Mouse (Mus musculus) MEL (cell line): ENCODE measurements around the gene Id3. TPM values are rescaled to one million over a fixed set of nuclear protein-coding genes. Genes with fewer than 3 reads are reported as not detected.

ENCODE experiments used
- DNase-seq: peaks from one replicate; pipeline ENCODE4 v3.0.0; 2011; ENCODE audit warnings: low read depth, low spot score
- H3K27ac ChIP-seq: 2 replicates; pipeline ENCODE4 v1.5.1; 2012; ENCODE audit warnings: low read depth, mild to moderate bottlenecking, control low read depth, low read length, moderate library complexity; ENCODE audit not compliant: control insufficient read depth
- H3K27me3 ChIP-seq, 2 experiments: fragments of 150-350 bp in 1 of 2; sonication (generic) in 1 of 2; 2 replicates each; pipeline ENCODE4 v1.6.1; 2012; ENCODE audit warnings: low read length in 2 of 2, mild to moderate bottlenecking in 2 of 2, improper control_type of control experiment in 1 of 2, moderate library complexity in 1 of 2; ENCODE audit not compliant: insufficient read depth in 2 of 2, control insufficient read depth in 1 of 2
- H3K36me3 ChIP-seq, 2 experiments: 2 replicates each; pipeline ENCODE4 v1.6.1; 2012 to 2014; ENCODE audit warnings: low read length in 2 of 2, improper control_type of control experiment in 1 of 2, inconsistent platforms in 1 of 2, mild to moderate bottlenecking in 1 of 2; ENCODE audit not compliant: insufficient read depth in 2 of 2, control insufficient read depth in 1 of 2
- H3K4me1 ChIP-seq, 2 experiments: fragments of 150-350 bp in 1 of 2; sonication (generic) in 1 of 2; 2 replicates each; pipeline ENCODE4 v1.6.1; 2012; ENCODE audit warnings: low read length in 2 of 2, improper control_type of control experiment in 1 of 2, mild to moderate bottlenecking in 1 of 2; ENCODE audit not compliant: insufficient read depth in 2 of 2, control insufficient read depth in 1 of 2
- H3K4me3 ChIP-seq, 2 experiments: fragments of 150-350 bp in 1 of 2; sonication (generic) in 1 of 2; 2 replicates each; pipeline ENCODE4 v1.5.1; 2012; ENCODE audit warnings: low read depth in 2 of 2, low read length in 2 of 2, mild to moderate bottlenecking in 2 of 2, moderate library complexity in 2 of 2, control low read depth in 1 of 2, improper control_type of control experiment in 1 of 2; ENCODE audit not compliant: control insufficient read depth in 1 of 2, insufficient read depth in 1 of 2
- H3K79me2 ChIP-seq: 2 replicates; pipeline ENCODE4 v1.6.1; 2012; ENCODE audit warnings: mild to moderate bottlenecking, low read length, moderate library complexity; ENCODE audit not compliant: control insufficient read depth, poor library complexity, insufficient read depth
- H3K9ac ChIP-seq: 2 replicates; pipeline ENCODE4 v1.6.1; 2012; ENCODE audit warnings: low read depth, mild to moderate bottlenecking, control low read depth, low read length, moderate library complexity; ENCODE audit not compliant: control insufficient read depth, poor library complexity, severe bottlenecking
- H3K9me3 ChIP-seq: fragments of 150-350 bp; sonication (generic); replicated peaks from 2 replicates; pipeline ENCODE4 v1.6.1; 2012; ENCODE audit warnings: mild to moderate bottlenecking, low read length, improper control_type of control experiment, moderate library complexity; ENCODE audit not compliant: insufficient read depth
- CHD1 ChIP-seq: IDR thresholded peaks from 2 replicates; pipeline ENCODE4 v1.6.1; 2012; ENCODE audit warnings: low read depth, mild to moderate bottlenecking, inconsistent platforms, low read length, improper control_type of control experiment
- CHD2 ChIP-seq: IDR thresholded peaks from 2 replicates; pipeline ENCODE4 v1.6.1; 2011; ENCODE audit warnings: low read length, improper control_type of control experiment
- CTCF ChIP-seq, 3 experiments: IDR thresholded peaks in 2 of 3; conservative IDR thresholded peaks in 1 of 3; 2 replicates each; pipeline ENCODE4 v1.5.1; 2011 to 2012; ENCODE audit warnings: low read length in 3 of 3, low read depth in 2 of 3, mild to moderate bottlenecking in 2 of 3, improper control_type of control experiment in 1 of 3, inconsistent platforms in 1 of 3, mixed read lengths in 1 of 3, moderate library complexity in 1 of 3; ENCODE audit not compliant: control insufficient read depth in 1 of 3, insufficient read depth in 1 of 3, poor library complexity in 1 of 3, severe bottlenecking in 1 of 3
- E2F4 ChIP-seq: IDR thresholded peaks from 2 replicates; pipeline ENCODE4 v1.6.1; 2011; ENCODE audit warnings: low read depth, low read length, improper control_type of control experiment, borderline replicate concordance
- GATA1 ChIP-seq: IDR thresholded peaks from 2 replicates; pipeline ENCODE4 v1.6.1; 2011; ENCODE audit warnings: low read depth, low read length, improper control_type of control experiment
- HCFC1 ChIP-seq: IDR thresholded peaks from 2 replicates; pipeline ENCODE4 v1.6.1; 2012; ENCODE audit warnings: low read depth, mild to moderate bottlenecking, inconsistent platforms, low read length, improper control_type of control experiment, moderate library complexity
- KAT2A ChIP-seq: conservative IDR thresholded peaks from 2 replicates; pipeline ENCODE4 v1.6.1; 2012; ENCODE audit warnings: low read depth, low read length, improper control_type of control experiment, inconsistent platforms
- MAFK ChIP-seq: IDR thresholded peaks from 2 replicates; pipeline ENCODE4 v1.6.1; 2011; ENCODE audit warnings: low read depth, mild to moderate bottlenecking, low read length, improper control_type of control experiment, borderline replicate concordance
- MEF2A ChIP-seq: IDR thresholded peaks from 2 replicates; pipeline ENCODE4 v1.6.1; 2014; ENCODE audit warnings: low read depth, mild to moderate bottlenecking, inconsistent platforms, low read length, improper control_type of control experiment; ENCODE audit not compliant: poor library complexity, insufficient replicate concordance, severe bottlenecking; ENCODE audit errors: extremely low read depth
- MYB ChIP-seq: IDR thresholded peaks from 2 replicates; pipeline ENCODE4 v1.6.1; 2011; ENCODE audit warnings: mild to moderate bottlenecking, low read depth, low read length, improper control_type of control experiment
- MYC ChIP-seq: IDR thresholded peaks from 2 replicates; pipeline ENCODE4 v1.6.1; 2011; ENCODE audit warnings: low read depth, mild to moderate bottlenecking, low read length, improper control_type of control experiment, moderate library complexity
- NELFE ChIP-seq: IDR thresholded peaks from 2 replicates; pipeline ENCODE4 v1.6.1; 2011; ENCODE audit warnings: low read depth, low read length, improper control_type of control experiment
- NRF1 ChIP-seq: IDR thresholded peaks from 2 replicates; pipeline ENCODE4 v1.6.1; 2014; ENCODE audit warnings: low read depth, mild to moderate bottlenecking, inconsistent platforms, low read length, improper control_type of control experiment, moderate library complexity; ENCODE audit not compliant: poor library complexity, insufficient read depth, severe bottlenecking
- POLR2A ChIP-seq, 2 experiments: IDR thresholded peaks; 2 replicates each; pipeline ENCODE4 v1.6.1; 2011 to 2012; ENCODE audit warnings: low read length in 2 of 2, mild to moderate bottlenecking in 2 of 2, control low read depth in 1 of 2, improper control_type of control experiment in 1 of 2, low read depth in 1 of 2, moderate library complexity in 1 of 2; ENCODE audit not compliant: control insufficient read depth in 1 of 2, insufficient read depth in 1 of 2, poor library complexity in 1 of 2
- RAD21 ChIP-seq: IDR thresholded peaks from 2 replicates; pipeline ENCODE4 v1.6.1; 2011; ENCODE audit warnings: mild to moderate bottlenecking, low read depth, low read length, improper control_type of control experiment
- RCOR1 ChIP-seq: IDR thresholded peaks from 2 replicates; pipeline ENCODE4 v1.6.1; 2012; ENCODE audit warnings: low read depth, mild to moderate bottlenecking, inconsistent platforms, low read length, improper control_type of control experiment
- TAL1 ChIP-seq: IDR thresholded peaks from 2 replicates; pipeline ENCODE4 v1.6.1; 2012; ENCODE audit warnings: mild to moderate bottlenecking, inconsistent platforms, low read length, moderate library complexity, mixed read lengths
- TBP ChIP-seq: IDR thresholded peaks from 2 replicates; pipeline ENCODE4 v1.8.0; 2011; ENCODE audit warnings: low read depth, low read length, improper control_type of control experiment
- ZC3H11A ChIP-seq: IDR thresholded peaks from 2 replicates; pipeline ENCODE4 v1.6.1; 2012; ENCODE audit warnings: low read depth, mild to moderate bottlenecking, inconsistent platforms, low read length, improper control_type of control experiment
- polyA plus RNA-seq, 2 experiments: library from polyadenylated mRNA; stranded (reverse) in 1 of 2; unstranded in 1 of 2; fragments of >175 nt in 1 of 2; fragments of >200 nt in 1 of 2; gene quantifications; 2 replicates each; pipeline versions ENCODE4 v1.2.1 to v1.2.4; 2012; ENCODE audit warnings: low replicate concordance in 2 of 2, low read depth in 1 of 2; ENCODE audit not compliant: insufficient read length in 2 of 2, insufficient read depth in 1 of 2, missing spikeins in 1 of 2
- total RNA-seq: library from RNA; depleted of rRNA; stranded (reverse); fragments of 300-350 nt; gene quantifications from 2 replicates; pipeline ENCODE4 v1.2.3, GENCODE M21; 2012

Gene Id3
- total and polyA plus RNA-seq, 3 experiments, result 0.17 to 0.27 TPM; not detected in 1

DNA sequence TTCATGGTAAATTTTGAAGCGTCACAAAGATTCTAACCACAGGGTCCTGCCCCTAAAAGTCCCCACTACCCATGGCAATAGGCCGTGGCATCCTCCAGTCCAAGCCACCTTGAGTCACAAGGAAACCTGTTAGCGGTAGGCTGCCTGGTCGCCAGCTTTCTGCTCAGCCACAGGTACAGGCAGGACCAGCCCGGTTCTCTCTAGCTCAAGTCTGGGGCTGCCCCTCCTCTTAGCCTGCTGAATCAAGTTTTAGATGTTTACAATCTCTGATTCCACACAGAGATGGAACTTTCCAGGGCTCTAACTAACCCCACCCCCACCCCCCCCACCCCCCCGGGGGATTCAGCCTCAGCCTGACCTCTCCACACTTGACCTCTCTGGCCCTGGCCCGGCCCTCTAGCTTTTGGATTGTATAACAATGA, 36.4 kb upstream of the Id3 start:
- Histone ChIP-seq H3K9me3 (no peaks in the 10 kb centered on the region), H3K4me1 (no peaks in the 10 kb centered on the region), H3K4me3 (no peak overlapping the region), H3K36me3 (no peaks in the 10 kb centered on the region), H3K9ac (no peak overlapping the region), H3K27me3 (peaks cover 0 to 4% of the 10 kb centered on the region in 2 experiments), H3K27ac (no peak overlapping the region), H3K79me2 (no peaks in the 10 kb centered on the region)
- no peak for DNase-seq
- TF ChIP-seq GATA1 (no peak), POLR2A (IDR thresholded peaks at IDR 0.05; ENCODE audit: control insufficient read depth in 1 of 2, insufficient read depth in 1 of 2, low read depth in 1 of 2, low read length in 2 of 2, poor library complexity in 1 of 2) (no peak), E2F4 (no peak), RCOR1 (no peak), MEF2A (no peak), CTCF (IDR thresholded peaks at IDR 0.05 in 2 of 3, conservative IDR thresholded peaks at IDR 0.05 in 1 of 3; ENCODE audit: control insufficient read depth in 1 of 3, insufficient read depth in 1 of 3, low read depth in 2 of 3, low read length in 3 of 3, poor library complexity in 1 of 3, severe bottlenecking in 1 of 3) (no peak), TBP (no peak), ZC3H11A (no peak), MYC (no peak), CHD2 (no peak), CHD1 (no peak)

DNA sequence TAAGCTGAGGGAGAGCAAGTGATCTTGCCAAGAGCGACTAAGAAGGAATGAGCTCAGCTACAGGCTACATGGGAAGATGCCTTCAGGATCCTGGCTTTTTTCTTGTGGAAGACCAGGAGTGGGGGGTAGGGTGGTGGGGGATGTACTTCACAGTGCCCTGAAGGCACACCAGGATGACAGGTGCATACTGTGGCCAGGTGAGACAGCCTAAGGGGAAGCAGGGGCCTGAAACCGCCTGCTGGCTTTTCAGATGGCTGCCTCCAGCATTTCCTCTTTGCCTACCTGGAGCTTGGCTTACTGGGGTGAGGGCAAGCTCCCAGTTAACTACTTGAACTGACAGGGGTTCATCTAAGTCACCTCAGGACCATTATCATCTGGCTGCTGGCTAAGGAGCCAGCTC, 34.1 kb upstream of the Id3 start:
- Histone ChIP-seq H3K36me3 (no peaks in the 10 kb centered on the region), H3K9me3 (no peaks in the 10 kb centered on the region), H3K9ac (no peak overlapping the region), H3K4me1 (no peaks in the 10 kb centered on the region), H3K79me2 (no peaks in the 10 kb centered on the region), H3K4me3 (no peak overlapping the region), H3K27ac (no peak overlapping the region), H3K27me3 (peaks cover 0 to 4% of the 10 kb centered on the region in 2 experiments)
- TF ChIP-seq NRF1 (no peak), NELFE (no peak), MYB (no peak), HCFC1 (no peak), TAL1 (no peak), MAFK (no peak), MYC (no peak), KAT2A (no peak), RAD21 (no peak)
- no peak for DNase-seq
